Mouse (Mus musculus) olfactory bulb, adult 2 months (tissue): ENCODE results near the gene Fam13a.

Experiments used
- CTCF ChIP-seq: fragments of 200-500 bp; IDR thresholded peaks from 2 replicates; pipeline ENCODE4 v1.5.1; 2012; ENCODE audit warnings: low read depth, mild to moderate bottlenecking, low read length, moderate library complexity; ENCODE audit not compliant: insufficient read depth
- POLR2A ChIP-seq: fragments of 200-500 bp; IDR thresholded peaks from 2 replicates; pipeline ENCODE4 v1.6.1; 2012; ENCODE audit warnings: mild to moderate bottlenecking, low read depth, low read length, moderate library complexity; ENCODE audit not compliant: insufficient read depth

DNA sequence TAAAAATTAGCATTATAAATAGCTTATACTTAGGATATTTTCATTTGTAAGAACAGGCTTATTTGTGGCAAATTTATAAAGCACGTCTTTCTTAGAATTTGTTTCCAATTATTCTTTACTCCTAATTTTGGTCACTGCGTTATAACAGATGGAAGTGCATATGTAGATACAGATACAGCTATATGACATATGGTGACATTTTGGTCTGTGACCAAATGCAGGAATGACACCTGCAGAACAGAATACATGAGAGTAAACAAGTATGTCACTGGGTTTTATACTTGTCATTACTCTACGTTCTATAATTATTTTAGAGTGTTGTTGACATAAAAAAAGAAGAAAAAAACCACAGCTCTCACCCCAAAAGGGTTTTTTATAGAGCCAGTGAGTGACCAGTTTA is 125.3 kb downstream of the Fam13a start:
- no peak for TF ChIP-seq CTCF
- no peak for TF ChIP-seq POLR2A
